9 mouse cellular contexts compared by ENCODE assay signal in genomic region chr3:29031811-29032210, GRCm38 (mm10). TPM values are rescaled to one million over a fixed set of nuclear protein-coding genes. Genes with fewer than 3 reads are reported as not detected.
DNase-seq lines count a peak whose midpoint lies in the region; ATAC-seq and TF ChIP-seq lines count a peak whose summit lies in the region.
"Had no signal": no experiment of that assay in that cellular context is flagged by ENCODE, and none has a peak within 500 bp of the region (broad histone marks: within the 10 kb centered on the region; RNA-seq: fewer than 3 reads in every experiment).

No protein-coding gene starts in this region.

- H3K4me3 ChIP-seq in intestine, postnatal 0 days (ENCODE audit: low read depth, low read length): no peak overlapping the region
- H3K4me3 ChIP-seq in intestine, embryonic 15.5 days (replicated peaks): no peak overlapping the region
- H3K4me3 ChIP-seq in E14TG2a.4 (replicated peaks; ENCODE audit: low read length): no peak overlapping the region
- H3K4me3 ChIP-seq: myocyte had no signal

- peak; percentile 69 for TF ChIP-seq CTCF in intestine, postnatal 0 days (IDR thresholded peaks at IDR 0.05; ENCODE audit: low read depth)
- TF ChIP-seq CTCF in E14TG2a.4 (conservative IDR thresholded peaks at IDR 0.05; ENCODE audit: low read length): peak; percentile 81

- H3K27ac ChIP-seq in intestine, postnatal 0 days (ENCODE audit: low read depth, low read length): no peak overlapping the region
- H3K27ac ChIP-seq in intestine, embryonic 15.5 days: no peak overlapping the region

- no peak overlapping the region for H3K4me2 ChIP-seq in intestine, postnatal 0 days (replicated peaks; ENCODE audit: low read depth)
- no peak overlapping the region for H3K4me2 ChIP-seq in intestine, embryonic 15.5 days (replicated peaks)

- no peak for ATAC-seq in intestine, postnatal 0 days
- ATAC-seq in intestine, embryonic 15.5 days: no peak

- no peaks in the 10 kb centered on the region for H3K9me3 ChIP-seq in intestine, postnatal 0 days (ENCODE audit: control insufficient read depth)
- H3K9me3 ChIP-seq in intestine, embryonic 15.5 days: no peaks in the 10 kb centered on the region
- no peaks in the 10 kb centered on the region for H3K9me3 ChIP-seq in E14TG2a.4 (ENCODE audit: low read length)

- no peak overlapping the region for H3K9ac ChIP-seq in intestine, postnatal 0 days (ENCODE audit: low read depth, low read length)
- no peak overlapping the region for H3K9ac ChIP-seq in intestine, embryonic 15.5 days

- H3K27me3 ChIP-seq in intestine, postnatal 0 days (replicated peaks; ENCODE audit: control insufficient read depth, insufficient read depth, low read length): no peaks in the 10 kb centered on the region
- H3K27me3 ChIP-seq in intestine, embryonic 15.5 days (replicated peaks): no peaks in the 10 kb centered on the region
- H3K27me3 ChIP-seq in E14TG2a.4 (ENCODE audit: insufficient read depth, low read length): no peaks in the 10 kb centered on the region

- WGBS in intestine, postnatal 0 days: 38% methylated on average over 3 of the region's 3 CpGs
- 58% methylated on average over 3 of the region's 3 CpGs for WGBS in intestine, embryonic 15.5 days

- H3K36me3 ChIP-seq in intestine, postnatal 0 days (ENCODE audit: control insufficient read depth, insufficient read depth): no peaks in the 10 kb centered on the region
- no peaks in the 10 kb centered on the region for H3K36me3 ChIP-seq in intestine, embryonic 15.5 days
- no peaks in the 10 kb centered on the region for H3K36me3 ChIP-seq in E14TG2a.4 (ENCODE audit: insufficient read depth, low read length)

- no peaks in the 10 kb centered on the region for H3K4me1 ChIP-seq in intestine, postnatal 0 days (replicated peaks; ENCODE audit: control insufficient read depth, insufficient read depth, low read length)
- H3K4me1 ChIP-seq in intestine, embryonic 15.5 days (replicated peaks): no peaks in the 10 kb centered on the region
- peaks cover 11% of the 10 kb centered on the region for H3K4me1 ChIP-seq in E14TG2a.4 (replicated peaks; ENCODE audit: low read depth, low read length)

- peak; percentile 74 for DNase-seq in ZHBTc4 (ENCODE audit: low read depth, low spot score)
- peak; percentile 39 to 46 for DNase-seq in kidney, postnatal 25 days
- no peak for DNase-seq in layer of hippocampus, adult 11-12 months (ENCODE audit: low spot score)
- no peak for DNase-seq in frontal cortex, postnatal 10 days (ENCODE audit: low spot score in 2 of 2)
- no peak for DNase-seq in right cerebral cortex, postnatal 25 days

RNA-seq across cellular contexts. Expression of gene Egfem1, which starts 50.0 kb away (rescaled TPM):
- polyA plus RNA-seq in intestine, postnatal 0 days (2015; fragmentation: Nextera tagmentation; extraction: Ambion mirVana): 0.26 and 0.63 TPM in 2 replicates
- polyA plus RNA-seq in intestine, embryonic 15.5 days (2015; fragmentation: Nextera tagmentation; extraction: Ambion mirVana): 0.30 and 0.38 TPM in 2 replicates
- polyA plus RNA-seq: myocyte had no signal

Comparison
In these comparisons a context has a peak if more than half of its experiments do, and no peak if none do; other contexts are left out.
1. DNase-seq: peak in ZHBTc4 (single experiment) and kidney, postnatal 25 days (2 of 2); none in layer of hippocampus, adult 11-12 months (single experiment), frontal cortex, postnatal 10 days (0 of 2) and right cerebral cortex, postnatal 25 days (single experiment).